Mouse (Mus musculus): Measurements from ENCODE around the gene Actbl2.

Actbl2 gene

GRCm38 (mm10) chr13:111271868-111272267, 17.1 kb downstream of the Actbl2 start:
- DNase-seq, result no peak

- peak; percentile 12 for DNase-seq
These were observed 31.9 kb downstream of the Actbl2 start for GRCm38 (mm10) chr13:111286461-111287385.

- no peak for DNase-seq
These were observed 36.5 kb downstream of the Actbl2 start for GRCm38 (mm10) chr13:111291161-111291957.

- DNase-seq, result peak; percentile 42
These were observed 37.2 kb downstream of the Actbl2 start for GRCm38 (mm10) chr13:111291958-111292493.

DNA sequence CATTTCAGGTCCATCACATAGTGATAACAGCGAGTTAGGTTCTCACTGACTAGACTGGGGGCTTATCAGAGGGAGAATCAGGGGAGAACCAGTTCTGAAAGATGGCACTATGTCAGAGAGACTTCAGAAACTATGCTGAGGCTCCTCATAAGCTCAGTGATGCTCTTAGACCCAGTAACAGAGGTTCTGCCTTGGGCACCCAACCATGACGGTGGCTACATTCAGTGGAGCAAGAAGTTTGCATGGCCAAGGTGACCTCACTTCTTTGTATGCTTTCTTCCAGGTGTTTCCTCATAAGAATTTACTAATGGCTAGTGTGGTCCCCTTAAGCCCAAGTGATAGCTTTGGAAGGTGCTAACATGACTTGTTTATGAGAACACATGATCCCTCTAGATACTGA, 38.7 kb downstream of the Actbl2 start:
- no peak for DNase-seq

- DNase-seq, result no peak
These were observed 40.2 kb downstream of the Actbl2 start for GRCm38 (mm10) chr13:111294965-111295494.

- no peak for DNase-seq
These were observed 41.2 kb downstream of the Actbl2 start for GRCm38 (mm10) chr13:111296029-111296428.

GRCm38 (mm10) chr13:111297614-111298013, 42.8 kb downstream of the Actbl2 start:
- no peak for DNase-seq

GRCm38 (mm10) chr13:111299145-111299713, 44.4 kb downstream of the Actbl2 start:
- DNase-seq, result no peak

GRCm38 (mm10) chr13:111300846-111301245, 46.0 kb downstream of the Actbl2 start:
- DNase-seq, result no peak

DNA sequence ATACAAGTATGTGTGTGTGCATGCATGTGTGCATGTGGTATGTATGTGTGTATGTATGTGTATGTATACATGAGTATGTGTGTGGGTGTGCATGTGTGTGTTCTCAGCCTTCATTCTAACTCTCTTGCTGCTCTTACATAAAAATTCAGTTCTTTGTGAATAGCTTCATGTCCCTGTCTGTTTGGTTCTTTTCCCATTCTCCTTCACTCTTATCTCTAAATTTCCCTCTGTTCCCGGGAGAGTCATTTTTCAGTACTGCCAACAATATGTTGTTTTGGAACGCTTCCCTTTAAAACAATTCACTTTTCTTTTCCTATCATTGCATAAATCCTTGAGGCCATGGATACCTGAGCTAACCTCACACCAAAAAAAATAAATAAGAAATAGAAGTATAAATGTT, 46.6 kb downstream of the Actbl2 start:
- DNase-seq, result no peak

DNA sequence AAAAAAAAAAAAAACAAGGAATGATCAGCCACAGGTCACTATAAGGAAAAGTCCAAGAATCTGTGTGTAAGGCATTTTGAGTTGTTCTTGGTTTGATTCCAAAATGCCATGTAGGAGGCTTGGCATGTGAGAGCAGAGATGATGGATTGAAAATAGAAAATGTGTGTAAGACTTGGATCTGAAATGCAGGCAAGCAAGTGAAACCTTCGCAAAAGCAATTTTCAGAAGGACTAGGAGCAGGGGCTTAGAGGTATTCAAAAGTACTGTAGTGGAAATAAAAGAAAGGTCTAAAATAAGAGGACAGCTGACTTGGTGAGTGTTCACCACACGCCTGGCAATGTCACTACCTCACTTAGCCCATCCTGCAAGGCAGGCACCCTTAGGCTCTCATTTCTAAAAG, 49.4 kb downstream of the Actbl2 start:
- no peak for DNase-seq

GRCm38 (mm10) chr13:111304736-111305135, 49.9 kb downstream of the Actbl2 start:
- no peak for DNase-seq

All from kidney, postnatal 14 days (tissue).